Mouse (Mus musculus) adipocyte (in vitro differentiated cells): Measurements from ENCODE around the gene Numbl.

Source experiments
- DNase-seq: peaks from one replicate; pipeline ENCODE4 v3.0.0-alpha.2; 2016; ENCODE audit warnings: low spot score

Numbl gene

GRCm38 (mm10) chr7:27326101-27326880 lies 68.1 kb downstream of the Numbl start:
- peak; percentile 14 for DNase-seq

GRCm38 (mm10) chr7:27327500-27327899 lies 69.3 kb downstream of the Numbl start:
- no peak for DNase-seq

DNA sequence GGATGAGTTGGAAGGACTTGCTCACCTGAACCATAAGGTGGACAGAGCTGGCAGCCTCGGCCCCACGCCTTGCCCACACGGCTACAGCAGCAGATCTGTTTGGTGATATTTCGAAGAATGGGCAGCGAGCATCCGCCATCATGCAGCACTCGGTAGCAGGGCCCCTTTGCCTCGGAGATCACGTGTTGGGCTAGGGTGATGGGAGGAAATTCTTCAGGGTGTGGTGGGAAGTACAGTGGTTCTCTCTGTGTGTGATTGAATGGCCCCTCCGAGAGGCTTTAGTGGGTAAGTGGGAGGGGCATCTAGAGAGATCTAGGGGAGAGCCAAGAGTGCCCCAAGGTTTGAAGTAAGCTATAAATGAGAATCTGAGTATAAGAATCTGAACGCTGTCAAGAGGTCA lies 69.9 kb downstream of the Numbl start:
- DNase-seq = no peak

GRCm38 (mm10) chr7:27328648-27329047 lies 70.4 kb downstream of the Numbl start:
- DNase-seq = no peak

- DNase-seq = no peak
Observed at GRCm38 (mm10) chr7:27329326-27329947, 71.2 kb downstream of the Numbl start.

DNA sequence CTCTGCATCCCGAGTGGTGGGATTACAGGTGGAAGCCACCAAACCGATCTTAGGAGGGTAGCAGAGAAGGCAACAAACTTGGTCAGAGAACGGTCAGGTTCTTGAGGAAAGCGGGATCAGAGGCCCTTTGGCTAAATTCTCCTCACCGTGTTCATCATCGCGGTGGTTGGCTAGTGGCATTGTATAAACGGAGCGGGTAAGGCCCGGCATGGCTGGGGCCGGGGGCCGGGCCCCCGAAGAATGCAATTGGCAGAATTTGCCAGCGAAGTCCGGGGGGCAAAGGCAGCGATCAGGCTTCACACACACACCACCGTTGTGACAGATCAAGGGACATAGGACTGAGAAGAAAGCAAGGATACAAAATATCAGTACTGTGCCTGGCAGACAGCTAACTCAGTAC lies 71.7 kb downstream of the Numbl start:
- no peak for DNase-seq

DNA sequence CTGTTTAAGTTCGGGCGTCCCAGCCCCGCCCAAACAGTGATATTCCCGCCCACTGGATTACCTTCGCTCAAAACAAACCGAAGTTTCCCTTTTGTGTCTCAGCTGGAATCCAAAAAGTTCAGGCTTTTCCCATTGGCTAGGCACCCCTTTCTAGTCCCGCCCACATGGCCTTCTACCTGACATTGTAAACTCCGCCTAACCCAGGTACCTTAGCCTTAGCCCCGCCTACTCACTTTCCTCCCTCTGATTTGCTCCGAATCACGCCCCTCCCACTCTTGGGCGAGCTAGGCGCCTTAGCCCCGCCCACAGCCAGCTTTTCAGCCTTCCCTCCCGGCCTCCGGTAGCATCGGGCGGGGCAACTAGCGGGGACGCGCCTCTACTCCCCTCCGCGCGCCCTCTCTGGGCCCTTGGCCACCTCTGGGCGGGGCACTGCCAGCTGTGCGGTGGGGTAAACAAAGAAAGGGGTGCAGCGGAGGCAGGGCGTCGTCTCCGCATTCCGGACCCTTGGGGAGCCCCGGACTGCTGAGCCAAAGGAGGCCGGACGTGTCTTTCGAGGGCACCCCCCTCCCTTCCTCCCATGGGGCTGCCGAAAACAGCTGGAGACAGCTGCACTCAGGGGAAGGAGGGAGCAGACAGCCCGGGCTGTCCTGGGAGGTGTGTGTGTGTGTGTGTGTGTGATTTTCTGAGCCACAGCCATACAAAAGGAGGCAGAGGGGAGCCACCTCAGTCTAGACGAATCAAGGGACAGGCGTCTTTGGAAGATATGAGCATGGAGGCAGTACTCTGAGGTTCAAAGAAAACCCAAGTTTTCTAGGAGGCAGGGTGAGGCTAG lies 72.7 kb downstream of the Numbl start:
- DNase-seq = peak; percentile 86

GRCm38 (mm10) chr7:27331541-27331851 lies 73.3 kb downstream of the Numbl start:
- peak; percentile 51 for DNase-seq
